Mouse (Mus musculus) cerebellum, adult 9-11 months (tissue): ENCODE measurements around the gene Scaf4.
"Not testable (repeated sequence)": the region's sequence is repeated elsewhere in the genome, so short reads cannot be mapped to it uniquely, and the experiment has no call there.

ENCODE experiments used
- DNase-seq: peaks from one replicate; pipeline ENCODE4 v3.0.0; 2022

Gene Scaf4

GRCm38 (mm10) chr16:90233702-90234101, 50.6 kb downstream of the Scaf4 start:
- no peak for DNase-seq

- no peak for DNase-seq
These were observed 53.0 kb downstream of the Scaf4 start for GRCm38 (mm10) chr16:90231302-90231701.

GRCm38 (mm10) chr16:90229897-90230296, 54.4 kb downstream of the Scaf4 start:
- DNase-seq, result no peak

DNA sequence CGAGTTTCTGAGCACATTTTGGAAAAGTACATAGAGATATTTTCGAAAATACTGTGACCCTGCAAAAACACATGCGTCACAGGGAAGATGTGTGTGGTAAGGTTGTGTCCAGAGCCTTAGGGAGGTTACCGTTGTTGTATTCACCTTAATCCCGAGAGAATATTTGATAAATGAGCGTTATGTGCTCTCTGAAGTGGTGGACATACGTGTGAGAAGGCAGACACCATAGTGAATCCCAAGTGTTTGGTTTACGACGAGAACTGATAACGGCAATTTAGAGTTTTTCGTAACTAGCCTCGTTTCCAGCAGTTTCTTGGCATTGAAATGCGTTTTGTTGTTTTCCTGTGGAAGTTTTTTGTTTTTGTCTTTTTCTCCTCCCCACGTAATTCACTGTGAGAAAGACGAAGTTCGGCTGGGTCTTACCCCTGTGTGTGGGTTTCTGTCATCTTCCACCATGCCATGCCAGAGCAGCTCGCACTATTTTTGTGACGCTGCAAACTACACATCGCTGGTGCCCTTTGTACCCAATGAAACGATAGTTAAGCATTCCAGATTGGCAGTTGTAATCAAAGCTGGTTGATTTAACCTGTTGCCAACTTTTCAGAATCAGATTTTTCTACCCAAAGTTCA, 62.7 kb downstream of the Scaf4 start:
- peak; percentile 26 for DNase-seq

DNA sequence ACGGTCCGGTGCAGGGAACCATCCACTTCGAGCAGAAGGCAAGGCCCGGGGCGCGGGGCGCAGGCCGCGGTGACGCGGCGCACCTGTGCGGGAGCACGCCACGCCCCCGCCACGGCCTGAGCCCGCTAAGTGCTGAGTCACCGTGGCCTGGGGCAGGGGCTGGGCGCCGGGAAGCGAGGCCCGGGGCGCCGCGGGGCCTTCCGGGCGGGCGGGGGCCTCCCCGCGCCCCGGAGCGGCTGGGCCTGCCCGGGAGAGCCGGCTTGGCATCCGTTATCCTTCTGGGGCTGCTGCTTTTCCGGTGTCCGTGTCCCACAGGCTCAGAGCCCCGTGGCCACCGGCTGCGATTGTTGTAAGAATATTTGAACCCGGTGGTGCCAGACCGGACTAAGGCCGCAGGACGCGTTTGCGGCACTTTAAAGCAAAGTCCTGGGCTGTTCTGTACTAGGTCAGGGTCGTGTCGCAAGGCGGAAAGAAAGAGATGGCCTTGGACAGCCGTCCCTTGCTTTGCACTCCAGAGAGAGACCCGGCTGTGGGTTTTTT, 63.3 kb downstream of the Scaf4 start:
- no peak for DNase-seq

- DNase-seq, result peak; percentile 92
These were observed 64.0 kb downstream of the Scaf4 start, which contains the start of gene Sod1 for GRCm38 (mm10) chr16:90220026-90220891. Gene Sod1 (plus strand): TSS chr16:90220754.

- DNase-seq, result not testable (repeated sequence)
These were observed 64.9 kb downstream of the Scaf4 start for GRCm38 (mm10) chr16:90219445-90219844.

GRCm38 (mm10) chr16:90217926-90218325, 66.4 kb downstream of the Scaf4 start:
- DNase-seq, result no peak

DNA sequence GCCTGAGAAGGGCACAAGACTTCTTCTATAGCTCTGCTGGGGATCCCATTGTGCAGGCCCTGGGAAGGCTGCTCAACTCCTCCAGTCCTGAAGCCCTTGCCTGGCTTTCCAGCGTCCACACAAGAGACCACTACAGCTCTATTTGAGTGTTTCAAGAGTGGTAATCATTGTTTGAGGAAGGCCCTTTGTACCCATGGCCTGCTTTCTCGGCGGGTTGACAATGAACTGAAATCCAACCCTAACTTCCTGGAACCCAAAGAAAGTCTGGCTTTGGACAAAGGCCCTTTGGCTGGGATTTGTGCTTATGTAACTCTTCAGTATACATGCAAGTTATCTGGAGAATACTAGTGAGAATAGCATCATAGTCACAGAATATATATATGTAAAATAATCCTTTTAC, 66.9 kb downstream of the Scaf4 start:
- DNase-seq, result no peak

DNA sequence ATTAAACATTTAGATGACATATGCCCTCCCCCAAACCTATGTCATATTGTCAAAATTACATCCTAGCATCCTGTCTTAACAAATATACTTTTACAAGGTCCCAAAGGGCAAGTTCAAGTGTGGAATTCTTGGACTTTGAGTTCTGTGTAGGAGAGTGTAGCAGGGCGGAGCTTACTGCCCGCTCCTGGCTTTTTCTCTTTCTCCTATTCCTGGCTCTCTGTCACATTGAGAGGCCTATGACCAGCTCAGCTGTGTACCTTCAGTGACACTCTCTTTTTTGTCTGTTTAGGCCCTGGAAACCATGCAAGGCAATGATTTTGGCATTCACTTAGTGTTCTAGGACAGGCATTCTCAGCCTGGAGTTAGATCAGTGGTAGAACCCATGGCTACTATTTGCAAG, 67.9 kb downstream of the Scaf4 start:
- no peak for DNase-seq

DNA sequence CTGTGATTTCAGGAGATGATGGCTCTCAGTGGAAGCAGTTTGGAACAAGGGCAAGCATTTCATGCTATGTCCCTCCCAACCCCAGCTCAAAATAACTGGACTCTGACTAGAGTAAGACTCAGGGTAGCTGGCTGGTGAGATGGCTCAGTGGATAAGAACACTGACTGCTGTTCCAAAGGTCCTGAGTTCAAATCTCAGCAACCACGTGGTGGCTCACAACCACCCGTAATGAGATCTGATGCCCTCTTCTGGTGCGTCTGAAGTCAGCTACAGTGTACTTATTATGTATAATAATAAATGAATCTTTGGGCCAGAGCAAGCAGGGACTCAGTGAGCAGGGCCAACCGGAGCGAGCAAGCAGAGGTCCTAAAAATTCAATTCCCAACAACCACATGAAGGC, 68.4 kb downstream of the Scaf4 start:
- not testable (repeated sequence) for DNase-seq

DNA sequence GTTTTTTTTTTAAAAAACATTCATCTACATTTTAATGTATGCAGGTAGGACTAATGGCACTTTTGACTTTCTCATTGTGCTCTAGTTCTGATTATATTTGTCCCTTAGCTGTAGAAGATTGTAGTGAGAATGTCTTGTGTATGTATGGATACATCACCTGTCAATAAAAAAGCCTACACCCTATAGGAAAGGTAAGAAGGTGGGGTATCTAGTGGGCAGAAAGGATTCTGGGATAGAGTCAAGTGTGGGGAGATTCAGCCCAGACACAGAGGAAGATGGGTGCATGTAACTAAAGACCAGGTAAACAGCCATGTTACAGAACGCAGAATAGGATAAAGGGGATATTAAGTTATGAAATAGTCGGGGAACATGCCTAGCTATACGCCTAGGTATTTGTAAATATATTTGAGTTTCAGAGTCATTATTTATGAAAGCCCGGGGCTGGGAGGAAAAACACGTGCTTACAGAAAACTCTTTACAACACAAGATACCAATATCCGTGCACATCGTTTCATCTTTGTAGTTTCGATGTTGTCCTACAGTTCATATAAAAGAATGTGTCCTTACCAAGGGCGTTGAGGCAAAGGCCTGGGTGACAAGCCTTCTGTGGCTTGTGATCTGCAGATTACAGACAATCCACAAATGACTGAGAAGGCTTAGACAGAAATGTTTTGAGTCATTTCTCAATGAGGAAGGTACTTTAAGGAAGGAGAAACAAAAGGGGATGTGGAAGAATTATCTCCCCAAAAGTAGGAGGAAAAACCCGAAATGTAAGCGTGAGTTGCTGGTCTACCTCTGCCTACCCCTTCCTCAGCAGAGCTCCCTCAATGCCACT, 69.4 kb downstream of the Scaf4 start:
- DNase-seq, result no peak

GRCm38 (mm10) chr16:90213477-90214339, 70.6 kb downstream of the Scaf4 start:
- no peak for DNase-seq

- no peak for DNase-seq
These were observed 72.5 kb downstream of the Scaf4 start for GRCm38 (mm10) chr16:90211767-90212166.

DNA sequence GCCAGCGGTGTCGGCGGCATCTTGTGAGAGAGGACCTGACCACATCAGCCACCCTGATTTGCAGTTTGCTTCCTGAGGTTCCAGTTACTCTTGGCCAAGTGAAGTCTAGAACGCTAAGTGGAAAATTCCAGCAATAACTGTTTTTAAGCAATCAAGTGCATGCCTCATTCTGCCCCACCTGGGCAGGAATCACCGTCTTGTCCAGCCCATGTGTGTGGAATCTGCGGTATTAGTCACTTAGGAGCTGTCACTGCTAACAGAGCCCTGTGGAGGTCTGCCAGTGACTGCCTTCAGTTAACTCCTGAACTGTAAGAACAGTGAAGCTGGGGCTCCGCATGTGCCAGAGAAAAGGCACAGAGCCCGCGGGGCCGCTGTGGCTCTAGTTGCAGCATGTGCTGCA, 73.6 kb downstream of the Scaf4 start:
- no peak for DNase-seq

- no peak for DNase-seq
These were observed 75.3 kb downstream of the Scaf4 start for GRCm38 (mm10) chr16:90208996-90209395.

GRCm38 (mm10) chr16:90204868-90205267, 79.4 kb downstream of the Scaf4 start:
- DNase-seq, result no peak

- no peak for DNase-seq
These were observed 80.9 kb downstream of the Scaf4 start for GRCm38 (mm10) chr16:90203226-90203962.

GRCm38 (mm10) chr16:90202140-90202539, 82.2 kb downstream of the Scaf4 start:
- DNase-seq, result no peak

- no peak for DNase-seq
These were observed 85.1 kb downstream of the Scaf4 start for GRCm38 (mm10) chr16:90199174-90199573.

- DNase-seq, result no peak
These were observed 85.7 kb downstream of the Scaf4 start for GRCm38 (mm10) chr16:90198626-90199025.
